In the genomic region with DNA sequence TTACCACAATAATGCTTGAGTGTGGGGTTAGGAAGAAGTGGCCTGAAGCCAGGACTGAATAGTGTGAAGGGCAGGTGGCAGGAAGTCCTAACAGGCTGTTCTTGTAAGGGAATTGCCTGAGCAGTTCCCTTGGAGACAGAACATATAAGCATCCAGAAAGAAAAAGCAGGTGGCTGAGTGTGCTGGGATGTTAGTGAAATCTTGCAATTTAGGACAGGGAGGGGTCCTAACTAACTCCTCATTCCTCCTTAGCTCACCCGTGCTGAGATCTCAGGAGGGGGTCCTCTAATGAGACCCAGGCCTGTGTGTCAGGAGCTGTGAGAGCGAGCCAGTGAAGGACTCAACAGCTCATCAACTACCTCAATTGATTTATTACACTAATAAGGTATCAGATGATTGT, we compare ENCODE assay signal across 36 mouse cellular contexts. TPM values are rescaled to one million over a fixed set of nuclear protein-coding genes. Genes with fewer than 3 reads are reported as not detected.
A peak's percentile ranks its signal among the peaks of the same experiment; 100 is the strongest.
DNase-seq lines count a peak whose midpoint lies in the region; ATAC-seq and TF ChIP-seq lines count a peak whose summit lies in the region.
"Had no signal": no experiment of that assay in that cellular context is flagged by ENCODE, and none has a peak within 500 bp of the region (broad histone marks: within the 10 kb centered on the region; RNA-seq: fewer than 3 reads in every experiment).

No protein-coding gene starts in this region.

- H3K36me3 ChIP-seq in neural tube, embryonic 14.5 days (ENCODE audit: control insufficient read depth, insufficient read depth, low read length) = no peaks in the 10 kb centered on the region
- no peaks in the 10 kb centered on the region for H3K36me3 ChIP-seq in neural tube, embryonic 15.5 days
- H3K36me3 ChIP-seq in limb, embryonic 11.5 days (ENCODE audit: control insufficient read depth, insufficient read depth, low read length) = no peaks in the 10 kb centered on the region
- H3K36me3 ChIP-seq: embryonic facial prominence, embryonic 12.5 days; forebrain, embryonic 10.5 days; heart, embryonic 13.5 days; hindbrain, embryonic 10.5 days; intestine, embryonic 15.5 days; liver, embryonic 15.5 days; lung, embryonic 15.5 days; midbrain, embryonic 15.5 days; stomach, embryonic 15.5 days had no signal

- H3K27ac ChIP-seq in neural tube, embryonic 14.5 days (ENCODE audit: low read depth, low read length) = no peak overlapping the region
- no peak overlapping the region for H3K27ac ChIP-seq in neural tube, embryonic 15.5 days (replicated peaks)
- H3K27ac ChIP-seq in limb, embryonic 11.5 days (replicated peaks; ENCODE audit: low read depth, low read length) = no peak overlapping the region
- no peak overlapping the region for H3K27ac ChIP-seq in left cerebral cortex, adult 2 months
- H3K27ac ChIP-seq: embryonic facial prominence, embryonic 12.5 days; forebrain, embryonic 10.5 days; heart, embryonic 13.5 days; hindbrain, embryonic 10.5 days; hindbrain, postnatal 0 days; intestine, embryonic 15.5 days; kidney, postnatal 0 days; liver, embryonic 15.5 days; lung, embryonic 15.5 days; midbrain, embryonic 15.5 days; stomach, embryonic 15.5 days had no signal

- 0 out of 2 replicates have a peak, but pooled peaks cover 3% of the 10 kb centered on the region for H3K4me1 ChIP-seq in neural tube, embryonic 14.5 days (ENCODE audit: control insufficient read depth, insufficient read depth, low read length)
- 0 out of 2 replicates have a peak, but pooled peaks cover 4% of the 10 kb centered on the region for H3K4me1 ChIP-seq in neural tube, embryonic 15.5 days
- H3K4me1 ChIP-seq in limb, embryonic 11.5 days (ENCODE audit: control insufficient read depth, insufficient read depth, low read length) = no peaks in the 10 kb centered on the region
- H3K4me1 ChIP-seq: embryonic facial prominence, embryonic 12.5 days; forebrain, embryonic 10.5 days; heart, embryonic 13.5 days; hindbrain, embryonic 10.5 days; intestine, embryonic 15.5 days; liver, embryonic 15.5 days; midbrain, embryonic 15.5 days; stomach, embryonic 15.5 days had no signal

- TF ChIP-seq CTCF in left cerebral cortex, adult 2 months (IDR thresholded peaks at IDR 0.05) = no peak

- WGBS in neural tube, embryonic 14.5 days = 10% methylated on average over 2 of the region's 2 CpGs
- WGBS in neural tube, embryonic 15.5 days = 4% methylated on average over 2 of the region's 2 CpGs
- WGBS in limb, embryonic 11.5 days = 6% methylated on average over 2 of the region's 2 CpGs

- no peak overlapping the region for H3K4me3 ChIP-seq in neural tube, embryonic 14.5 days (ENCODE audit: low read depth, low read length)
- H3K4me3 ChIP-seq in neural tube, embryonic 15.5 days (replicated peaks) = no peak overlapping the region
- no peak overlapping the region for H3K4me3 ChIP-seq in limb, embryonic 11.5 days (ENCODE audit: low read depth, low read length)
- no peak overlapping the region for H3K4me3 ChIP-seq in left cerebral cortex, adult 2 months
- H3K4me3 ChIP-seq: embryonic facial prominence, embryonic 12.5 days; forebrain, embryonic 10.5 days; heart, embryonic 13.5 days; hindbrain, embryonic 10.5 days; intestine, embryonic 15.5 days; liver, embryonic 15.5 days; lung, embryonic 15.5 days; midbrain, embryonic 15.5 days; stomach, embryonic 15.5 days had no signal

- intact Hi-C loops in left cerebral cortex, adult 2 months (cut with DNase I) = loop anchor here (10.0 kb wide), 1 partner anchor 209 kb away; a partner anchor contains a TSS

- no peaks in the 10 kb centered on the region for H3K27me3 ChIP-seq in neural tube, embryonic 14.5 days (ENCODE audit: control insufficient read depth, insufficient read depth, low read length)
- H3K27me3 ChIP-seq in neural tube, embryonic 15.5 days (replicated peaks) = no peaks in the 10 kb centered on the region
- no peaks in the 10 kb centered on the region for H3K27me3 ChIP-seq in limb, embryonic 11.5 days (ENCODE audit: control insufficient read depth, insufficient read depth, low read length)
- H3K27me3 ChIP-seq: embryonic facial prominence, embryonic 12.5 days; heart, embryonic 13.5 days; intestine, embryonic 15.5 days; liver, embryonic 15.5 days; lung, embryonic 15.5 days; midbrain, embryonic 15.5 days; stomach, embryonic 15.5 days had no signal

- DNase-seq in heart, adult 11 months = peak; percentile 42
- DNase-seq in heart, postnatal 4 days = no peak
- peak; percentile 28 for DNase-seq in limb, embryonic 11.5 days (ENCODE audit: low spot score)
- peak; percentile 68 for DNase-seq in retina, postnatal 1 day
- DNase-seq in left cerebral cortex, adult 2 months (ENCODE audit: extremely low spot score in 1 of 2, low spot score in 2 of 2) = no peak
- DNase-seq: adrenal gland, adult 2 months; cerebellum, adult 8-10 months; embryo, embryonic 11 days; heart, postnatal 10 days; kidney, adult 8-10 months; kidney, postnatal 4 days; right cerebral cortex, postnatal 25 days had no signal

- ATAC-seq in neural tube, embryonic 14.5 days (ENCODE audit: low read depth) = peak; percentile 34; the same call in 1 of the 2 replicates
- no peak for ATAC-seq in neural tube, embryonic 15.5 days (ENCODE audit: low FRiP score)
- peak; percentile 51; the same call in 1 of the 2 replicates for ATAC-seq in limb, embryonic 11.5 days (ENCODE audit: insufficient number of reproducible peaks, low FRiP score, low TSS enrichment, low read depth)
- ATAC-seq in erythroid progenitor cell, adult 5-6 weeks (replicated peaks; ENCODE audit: low FRiP score, poor library complexity, severe bottlenecking) = no peak
- ATAC-seq: activated CD4-positive, CD25-positive, alpha-beta regulatory T cell, adult 4 months; CD4-positive, CD25-positive, alpha-beta regulatory T cell, adult 4 months; intestine, embryonic 15.5 days; midbrain, embryonic 15.5 days had no signal

- no peak overlapping the region for H3K9ac ChIP-seq in neural tube, embryonic 14.5 days (replicated peaks; ENCODE audit: low read depth, low read length)
- no peak overlapping the region for H3K9ac ChIP-seq in neural tube, embryonic 15.5 days (replicated peaks)
- H3K9ac ChIP-seq in limb, embryonic 11.5 days (ENCODE audit: low read length) = no peak overlapping the region
- H3K9ac ChIP-seq: embryonic facial prominence, embryonic 12.5 days; heart, embryonic 13.5 days; intestine, embryonic 15.5 days; liver, embryonic 15.5 days; lung, embryonic 15.5 days; midbrain, embryonic 15.5 days; stomach, embryonic 15.5 days had no signal

- no peak overlapping the region for H3K4me2 ChIP-seq in neural tube, embryonic 14.5 days (ENCODE audit: low read depth, low read length)
- no peak overlapping the region for H3K4me2 ChIP-seq in neural tube, embryonic 15.5 days
- H3K4me2 ChIP-seq in limb, embryonic 11.5 days (ENCODE audit: low read depth, severe bottlenecking) = no peak overlapping the region
- H3K4me2 ChIP-seq: embryonic facial prominence, embryonic 12.5 days; heart, embryonic 13.5 days; intestine, embryonic 15.5 days; liver, embryonic 15.5 days; lung, embryonic 15.5 days; midbrain, embryonic 15.5 days; stomach, embryonic 15.5 days had no signal

- no peaks in the 10 kb centered on the region for H3K9me3 ChIP-seq in neural tube, embryonic 14.5 days (ENCODE audit: control insufficient read depth, low read length)
- no peaks in the 10 kb centered on the region for H3K9me3 ChIP-seq in neural tube, embryonic 15.5 days (replicated peaks)
- no peaks in the 10 kb centered on the region for H3K9me3 ChIP-seq in limb, embryonic 11.5 days (ENCODE audit: control insufficient read depth, low read length)
- H3K9me3 ChIP-seq: embryonic facial prominence, embryonic 12.5 days; forebrain, embryonic 10.5 days; heart, embryonic 13.5 days; hindbrain, embryonic 10.5 days; intestine, embryonic 15.5 days; liver, embryonic 15.5 days; lung, embryonic 15.5 days; midbrain, embryonic 15.5 days; stomach, embryonic 15.5 days had no signal

RNA-seq across cellular contexts. Expression of a gene that starts 5.3 kb away (rescaled TPM):
- not detected for total RNA-seq in heart, postnatal 4 days (2021)
- polyA plus RNA-seq in neural tube, embryonic 14.5 days (2014; fragmentation: Nextera tagmentation; extraction: Ambion mirVana) = not detected in 2 replicates
- polyA plus RNA-seq in neural tube, embryonic 15.5 days (2015; fragmentation: Nextera tagmentation; extraction: Ambion mirVana) = 0.10 TPM in 1 of 2 replicates, not detected in the other
- polyA plus RNA-seq in limb, embryonic 11.5 days (2014; fragmentation: Nextera tagmentation; extraction: Ambion mirVana) = 0.17 and 0.18 TPM in 2 replicates
- not detected for total RNA-seq in left cerebral cortex, adult 2 months (2021)
- not detected in 2 replicates for total RNA-seq in erythroid progenitor cell, adult 5-6 weeks (2015; ENCODE audit: low replicate concordance)
- not detected in 2 replicates for total RNA-seq in erythroid progenitor cell, adult 5-6 weeks (2017; ENCODE audit: low replicate concordance)
- total RNA-seq: adrenal gland, adult 2 months; adrenal gland, postnatal 4 days; gastrocnemius, adult 8-10 months; gastrocnemius, postnatal 4 days; heart, adult 8-10 months; heart, postnatal 10 days; hindbrain, postnatal 0 days; layer of hippocampus, postnatal 36 days; left cerebral cortex, postnatal 14 days; liver, adult 2 months had no signal
- polyA plus RNA-seq: activated CD4-positive, CD25-positive, alpha-beta regulatory T cell, adult 4 months; adrenal gland, adult 2 months; CD4-positive, CD25-positive, alpha-beta regulatory T cell, adult 4 months; embryonic facial prominence, embryonic 12.5 days; forebrain, embryonic 10.5 days; heart, embryonic 13.5 days; hindbrain, postnatal 0 days; kidney, postnatal 0 days; liver, adult 2 months; liver, embryonic 15.5 days; midbrain, embryonic 15.5 days; neural tube, embryonic 11.5 days had no signal

RNA-seq across cellular contexts. Expression of a gene that starts 29.4 kb away (rescaled TPM):
- total RNA-seq in heart, postnatal 4 days (2021) = not detected
- 0.20 and 0.40 TPM in 2 replicates for polyA plus RNA-seq in neural tube, embryonic 14.5 days (2014; fragmentation: Nextera tagmentation; extraction: Ambion mirVana)
- polyA plus RNA-seq in neural tube, embryonic 15.5 days (2015; fragmentation: Nextera tagmentation; extraction: Ambion mirVana) = 0.36 and 0.49 TPM in 2 replicates
- polyA plus RNA-seq in limb, embryonic 11.5 days (2014; fragmentation: Nextera tagmentation; extraction: Ambion mirVana) = not detected in 2 replicates
- total RNA-seq in left cerebral cortex, adult 2 months (2021) = under 1 TPM; 0.59 to 0.79 TPM
- total RNA-seq in erythroid progenitor cell, adult 5-6 weeks (2015; ENCODE audit: low replicate concordance) = not detected in 2 replicates
- not detected in 2 replicates for total RNA-seq in erythroid progenitor cell, adult 5-6 weeks (2017; ENCODE audit: low replicate concordance)
- total RNA-seq: adrenal gland, adult 2 months; adrenal gland, postnatal 4 days; gastrocnemius, adult 8-10 months; gastrocnemius, postnatal 4 days; heart, adult 8-10 months; heart, postnatal 10 days; hindbrain, postnatal 0 days; liver, adult 2 months had no signal
- polyA plus RNA-seq: activated CD4-positive, CD25-positive, alpha-beta regulatory T cell, adult 4 months; CD4-positive, CD25-positive, alpha-beta regulatory T cell, adult 4 months; heart, embryonic 13.5 days; kidney, postnatal 0 days; liver, adult 2 months; liver, embryonic 15.5 days; neural tube, embryonic 11.5 days; stomach, embryonic 15.5 days had no signal

RNA-seq across cellular contexts. Expression of a gene that starts 56.9 kb away (rescaled TPM):
- total RNA-seq in heart, postnatal 4 days (2021) = under 1 TPM; 0.43 to 0.63 TPM
- polyA plus RNA-seq in neural tube, embryonic 14.5 days (2014; fragmentation: Nextera tagmentation; extraction: Ambion mirVana) = 10.3 and 10.8 TPM in 2 replicates
- polyA plus RNA-seq in neural tube, embryonic 15.5 days (2015; fragmentation: Nextera tagmentation; extraction: Ambion mirVana) = 27.5 and 31.0 TPM in 2 replicates
- polyA plus RNA-seq in limb, embryonic 11.5 days (2014; fragmentation: Nextera tagmentation; extraction: Ambion mirVana) = 0.33 and 1.1 TPM in 2 replicates
- total RNA-seq in left cerebral cortex, adult 2 months (2021) = 10 to 100 TPM; 12.6 to 13.0 TPM
- not detected in 2 replicates for total RNA-seq in erythroid progenitor cell, adult 5-6 weeks (2015; ENCODE audit: low replicate concordance)
- total RNA-seq in erythroid progenitor cell, adult 5-6 weeks (2017; ENCODE audit: low replicate concordance) = not detected in 2 replicates
- total RNA-seq: gastrocnemius, adult 8-10 months; heart, adult 8-10 months had no signal
- polyA plus RNA-seq: activated CD4-positive, CD25-positive, alpha-beta regulatory T cell, adult 4 months; CD4-positive, CD25-positive, alpha-beta regulatory T cell, adult 4 months had no signal

Comparison
In these comparisons a context has a peak if more than half of its experiments do, and no peak if none do; other contexts are left out.
1. DNase-seq: peak in heart, adult 11 months (single experiment), limb, embryonic 11.5 days (single experiment) and retina, postnatal 1 day (single experiment); none in heart, postnatal 4 days (single experiment) and left cerebral cortex, adult 2 months (0 of 2).
2. ATAC-seq: peak in neural tube, embryonic 14.5 days (single experiment) and limb, embryonic 11.5 days (single experiment); none in neural tube, embryonic 15.5 days (single experiment) and erythroid progenitor cell, adult 5-6 weeks (single experiment).
3. RNA of a gene that starts 56.9 kb away (total RNA-seq): 12.6 to 13.0 TPM in left cerebral cortex, adult 2 months; 0.43 to 0.63 TPM in heart, postnatal 4 days and not detected in erythroid progenitor cell, adult 5-6 weeks; every median in the first group is over 4 times any median in the second.